Mouse (Mus musculus): ENCODE measurements around the gene Ccdc78. TPM values are rescaled to one million over a fixed set of nuclear protein-coding genes. Genes with fewer than 3 reads are reported as not detected.
A peak's percentile ranks its signal among the peaks of the same experiment; 100 is the strongest.

The Ccdc78 gene
- total RNA-seq, 2 experiments from 2014 or later: not detected

GRCm38 (mm10) chr17:25808789-25809605 is 22.6 kb downstream of the Ccdc78 start, which contains the start of gene Fbxl16:
Fbxl16 (plus strand) TSS chr17:25809085.
- no peak for ATAC-seq (replicated peaks; ENCODE audit: low FRiP score, poor library complexity, severe bottlenecking)

DNA sequence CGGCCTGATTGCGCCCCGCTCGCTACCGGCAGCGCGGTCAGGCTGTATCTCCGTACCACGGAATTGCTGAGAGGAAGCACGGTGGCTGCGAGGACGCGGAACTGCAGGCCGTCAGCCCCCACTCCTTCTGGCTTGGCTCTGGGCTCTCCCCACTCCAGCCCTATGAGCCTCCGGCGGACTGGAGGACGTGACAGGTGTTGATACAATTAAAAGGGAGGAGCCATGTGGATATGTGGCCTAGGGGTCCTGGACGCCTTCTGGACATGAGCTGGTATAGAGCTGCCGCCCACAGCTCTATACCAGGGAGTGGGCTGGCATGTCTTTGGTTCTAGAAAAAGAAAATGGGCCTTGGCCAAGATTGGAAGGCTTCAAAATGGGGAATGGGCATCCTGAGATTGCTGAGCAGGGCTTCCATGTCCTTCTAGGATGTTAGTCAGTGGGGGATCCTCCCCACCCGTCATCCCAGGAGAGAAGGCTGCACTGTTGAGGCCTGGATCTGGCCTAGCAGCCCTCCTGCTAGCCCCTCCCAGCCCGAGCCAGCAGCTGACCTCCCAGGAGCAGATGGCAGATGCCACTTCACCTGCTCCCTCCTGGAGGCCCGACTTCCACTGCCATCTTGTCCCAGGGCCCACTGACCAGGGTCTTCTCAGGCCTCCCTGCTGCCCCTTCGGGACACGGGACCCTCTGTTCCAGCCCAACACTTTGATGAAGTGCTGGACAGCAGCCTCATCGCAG is 23.4 kb downstream of the Ccdc78 start:
- ATAC-seq (replicated peaks; ENCODE audit: low FRiP score, poor library complexity, severe bottlenecking): no peak

DNA sequence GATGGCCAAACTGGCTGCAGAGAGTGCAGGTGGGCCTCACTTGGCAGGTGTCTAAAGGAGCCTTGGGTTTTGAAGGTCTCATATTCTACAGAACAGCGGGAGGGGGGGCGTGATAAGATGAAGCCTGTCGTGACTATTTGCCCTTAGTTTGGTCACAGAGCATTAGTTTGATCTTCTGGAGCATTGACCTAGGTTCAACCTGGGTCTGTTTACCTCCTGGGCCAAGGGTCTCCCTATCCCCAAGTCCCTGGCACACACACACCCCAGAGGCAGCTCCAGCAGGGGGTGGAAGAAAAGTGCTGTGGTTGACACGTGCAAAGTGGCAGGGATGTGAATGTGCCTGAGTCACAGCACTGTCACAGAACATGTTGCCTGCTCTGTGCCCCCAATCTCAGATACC is 24.5 kb downstream of the Ccdc78 start:
- ATAC-seq (replicated peaks; ENCODE audit: low FRiP score, poor library complexity, severe bottlenecking): no peak

DNA sequence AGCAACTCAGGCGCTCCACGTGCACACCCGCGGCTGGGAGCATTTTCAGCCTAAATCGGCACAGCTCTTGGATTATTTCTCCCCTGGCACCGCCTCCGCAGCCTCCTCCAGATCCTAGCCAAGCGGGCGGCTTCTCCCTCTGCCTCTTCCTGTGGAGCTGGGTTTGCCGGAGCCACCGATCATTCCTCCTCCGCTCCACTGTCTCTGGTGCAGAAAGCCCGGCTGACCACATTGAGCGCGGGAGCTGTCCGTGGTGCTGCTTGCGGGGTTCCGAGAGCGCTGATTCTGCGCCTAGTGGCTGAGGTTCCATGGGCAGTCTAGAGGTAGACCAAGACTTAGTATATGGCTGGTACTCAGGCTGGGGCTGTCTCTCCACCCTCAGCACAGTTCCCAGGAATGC is 27.1 kb downstream of the Ccdc78 start:
- peak; percentile 45 for ATAC-seq (replicated peaks; ENCODE audit: low FRiP score, poor library complexity, severe bottlenecking)

- no peak for ATAC-seq (replicated peaks; ENCODE audit: low FRiP score, poor library complexity, severe bottlenecking)
These were observed 31.3 kb downstream of the Ccdc78 start for GRCm38 (mm10) chr17:25817662-25818061.

DNA sequence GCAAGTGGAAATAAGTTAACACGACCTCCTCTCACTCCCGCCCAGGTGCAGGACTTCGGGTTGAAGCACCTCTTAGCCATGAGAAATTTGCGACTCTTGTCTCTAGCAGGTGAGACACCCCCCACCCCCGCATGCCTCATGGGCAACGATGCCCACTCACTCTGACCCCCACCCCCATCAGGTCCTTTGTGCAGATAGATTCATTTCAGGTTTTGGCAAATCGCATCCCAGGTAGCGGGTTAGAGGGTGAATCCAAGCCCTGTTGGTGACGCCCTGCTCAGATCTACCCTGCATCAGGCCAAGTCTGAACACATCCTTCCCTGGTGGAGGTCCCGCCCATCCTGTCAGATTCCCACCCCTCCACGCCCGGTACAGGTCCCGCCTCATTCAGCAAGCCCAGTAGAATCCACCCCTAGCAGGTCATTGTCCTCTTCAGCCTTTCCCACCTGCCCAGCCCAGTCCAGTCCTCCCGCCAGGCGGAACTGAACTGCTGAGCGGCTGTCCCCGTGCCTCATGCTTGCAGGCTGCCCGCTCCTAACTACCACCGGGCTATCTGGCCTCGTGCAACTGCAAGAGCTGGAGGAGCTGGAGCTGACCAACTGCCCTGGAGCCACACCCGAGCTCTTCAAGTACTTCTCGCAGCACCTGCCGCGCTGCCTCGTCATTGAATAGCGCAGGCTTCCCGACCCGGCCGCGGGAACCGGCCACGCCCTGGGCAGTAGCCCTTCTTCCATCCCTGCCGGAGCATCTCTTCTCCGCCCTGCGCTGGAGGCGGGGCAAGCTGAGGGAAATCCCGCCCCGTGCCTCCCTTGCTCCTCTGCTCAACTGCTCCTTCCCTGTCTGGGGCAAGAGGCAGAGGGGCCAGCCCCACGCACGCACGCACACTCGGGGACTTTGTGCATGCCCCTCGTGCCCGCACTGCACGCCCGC is 32.7 kb downstream of the Ccdc78 start:
- ATAC-seq (replicated peaks; ENCODE audit: low FRiP score, poor library complexity, severe bottlenecking): peak; percentile 72

- ATAC-seq (replicated peaks; ENCODE audit: low FRiP score, poor library complexity, severe bottlenecking): peak; percentile 88
These were observed 37.1 kb downstream of the Ccdc78 start, which contains the start of gene Wdr24 for GRCm38 (mm10) chr17:25823452-25823851. Wdr24 (plus strand) TSS chr17:25823627.

GRCm38 (mm10) chr17:25824362-25825142 is 38.2 kb downstream of the Ccdc78 start:
- ATAC-seq (replicated peaks; ENCODE audit: low FRiP score, poor library complexity, severe bottlenecking): no peak

DNA sequence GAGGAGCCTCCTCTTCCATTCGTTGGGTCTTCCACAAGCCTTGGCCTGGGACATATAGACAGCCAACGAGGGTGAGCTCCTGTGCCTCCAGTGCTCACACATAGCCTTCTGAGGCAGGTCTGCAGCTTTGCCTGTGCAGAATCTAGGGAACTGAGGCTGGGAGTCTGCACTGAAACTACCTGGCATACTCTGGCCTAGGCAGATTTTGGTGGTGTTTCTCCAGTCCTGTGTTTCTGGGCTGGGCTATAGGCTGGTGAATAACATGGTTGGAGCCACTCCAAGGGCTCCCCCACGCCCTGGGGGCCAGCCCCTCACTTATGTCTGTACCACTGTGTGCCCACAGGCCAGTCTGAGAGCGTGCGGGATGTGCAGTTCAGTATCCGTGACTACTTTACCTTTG is 38.9 kb downstream of the Ccdc78 start:
- no peak for ATAC-seq (replicated peaks; ENCODE audit: low FRiP score, poor library complexity, severe bottlenecking)

- no peak for ATAC-seq (replicated peaks; ENCODE audit: low FRiP score, poor library complexity, severe bottlenecking)
These were observed 39.7 kb downstream of the Ccdc78 start for GRCm38 (mm10) chr17:25825984-25826570.

- ATAC-seq (replicated peaks; ENCODE audit: low FRiP score, poor library complexity, severe bottlenecking): no peak
These were observed 40.6 kb downstream of the Ccdc78 start for GRCm38 (mm10) chr17:25827011-25827410.

- no peak for ATAC-seq (replicated peaks; ENCODE audit: low FRiP score, poor library complexity, severe bottlenecking)
These were observed 41.3 kb downstream of the Ccdc78 start for GRCm38 (mm10) chr17:25827546-25828222.

GRCm38 (mm10) chr17:25828223-25828594 is 41.8 kb downstream of the Ccdc78 start:
- no peak for ATAC-seq (replicated peaks; ENCODE audit: low FRiP score, poor library complexity, severe bottlenecking)

DNA sequence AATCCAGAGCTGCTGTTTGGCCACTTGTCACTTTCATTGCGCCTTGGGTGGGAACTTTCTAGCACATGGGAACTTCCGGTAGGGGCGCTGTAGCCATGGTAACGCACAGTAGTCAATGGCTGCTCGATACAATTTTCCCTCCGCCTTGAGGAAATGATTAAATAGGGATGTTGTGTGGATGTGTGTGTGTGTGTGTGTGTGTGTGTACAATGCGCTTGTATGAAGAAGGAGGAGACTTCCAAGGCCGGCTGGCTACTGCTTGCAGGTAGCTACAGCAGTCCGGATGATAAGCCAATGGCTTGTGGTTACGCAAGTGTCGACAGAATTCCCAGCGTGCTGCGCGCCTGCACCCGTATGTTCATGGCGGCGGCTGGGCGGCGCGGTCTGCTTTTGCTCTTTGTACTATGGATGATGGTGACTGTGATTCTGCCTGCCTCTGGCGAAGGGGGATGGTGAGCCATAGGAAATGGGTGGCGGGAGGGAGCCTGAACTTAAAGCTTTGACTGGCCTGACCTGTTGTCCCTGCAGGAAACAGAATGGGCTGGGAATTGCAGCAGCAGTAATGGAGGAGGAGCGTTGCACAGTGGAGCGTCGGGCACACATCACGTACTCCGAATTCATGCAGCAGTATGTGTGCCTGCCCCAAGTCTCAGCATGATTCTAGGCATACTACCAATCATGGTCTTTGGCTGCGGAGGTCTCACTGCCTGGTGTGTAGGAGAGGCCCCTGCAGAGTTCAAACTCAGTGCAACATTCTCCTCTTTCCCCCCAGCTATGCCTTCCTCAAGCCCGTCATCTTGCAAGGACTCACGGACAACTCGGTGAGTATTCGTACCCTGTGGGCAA is 42.6 kb downstream of the Ccdc78 start, which contains the start of gene Jmjd8:
Gene Jmjd8, plus strand, starts transcription at position 156 of the 846 bp plus-strand sequence.
- ATAC-seq (replicated peaks; ENCODE audit: low FRiP score, poor library complexity, severe bottlenecking): peak; percentile 62

DNA sequence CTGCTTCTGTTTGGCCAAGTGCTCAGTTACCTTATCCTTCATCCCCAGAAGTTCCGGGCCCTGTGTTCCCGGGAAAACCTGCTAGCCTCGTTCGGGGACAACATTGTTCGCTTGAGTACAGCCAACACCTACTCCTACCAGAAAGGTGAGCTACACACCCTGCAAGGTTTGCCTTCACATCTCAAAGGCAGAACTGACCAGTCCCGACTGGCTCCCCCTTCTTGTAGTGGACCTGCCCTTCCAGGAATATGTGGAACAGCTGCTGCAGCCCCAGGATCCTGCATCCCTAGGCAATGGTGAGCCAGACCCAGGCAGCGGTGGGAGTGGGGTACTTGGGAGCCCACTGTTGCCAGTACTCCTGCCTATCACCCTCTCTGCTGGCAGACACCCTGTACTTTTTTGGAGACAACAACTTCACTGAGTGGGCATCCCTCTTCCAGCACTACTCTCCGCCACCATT is 43.2 kb downstream of the Ccdc78 start:
- ATAC-seq (replicated peaks; ENCODE audit: low FRiP score, poor library complexity, severe bottlenecking): no peak

DNA sequence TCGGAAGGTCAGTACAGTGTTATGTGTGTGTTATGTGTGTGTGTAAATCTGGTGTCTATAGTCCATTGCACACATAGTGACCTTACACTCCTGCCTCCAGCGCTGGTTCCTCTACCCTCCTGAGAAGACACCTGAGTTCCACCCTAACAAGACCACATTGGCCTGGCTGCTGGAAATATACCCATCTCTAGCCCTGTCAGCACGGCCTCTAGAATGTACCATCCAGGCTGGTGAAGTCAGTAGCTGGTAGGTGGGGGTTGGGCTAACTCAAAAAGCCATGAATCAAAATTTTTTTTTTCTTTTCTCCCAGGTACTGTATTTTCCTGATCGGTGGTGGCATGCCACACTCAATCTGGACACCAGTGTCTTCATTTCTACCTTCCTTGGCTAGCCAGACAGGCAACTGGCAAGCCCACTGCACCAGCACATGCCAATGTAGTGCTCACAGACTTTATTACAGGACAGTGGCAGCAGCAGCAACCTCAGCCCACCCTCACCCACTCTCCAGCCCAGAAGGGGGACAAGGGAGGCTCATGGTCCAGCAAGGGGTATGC is 43.9 kb downstream of the Ccdc78 start:
- no peak for ATAC-seq (replicated peaks; ENCODE audit: low FRiP score, poor library complexity, severe bottlenecking)
